Mouse (Mus musculus) small intestine, adult 2 months (tissue): ENCODE measurements around the gene Cog2.

ENCODE experiments used
- CTCF ChIP-seq: fragments of 200-500 bp; IDR thresholded peaks from 2 replicates; pipeline ENCODE4 v1.5.1; 2012; ENCODE audit warnings: low read depth, mild to moderate bottlenecking, control low read depth, inconsistent platforms, low read length, moderate library complexity, mixed read lengths; ENCODE audit not compliant: insufficient replicate concordance, insufficient read length; ENCODE audit errors: extremely low read depth
- POLR2A ChIP-seq: fragments of 200-500 bp; IDR thresholded peaks from 2 replicates; pipeline ENCODE4 v1.6.1; 2012; ENCODE audit warnings: low read depth, mild to moderate bottlenecking, control low read depth, inconsistent platforms, low read length, moderate library complexity

DNA sequence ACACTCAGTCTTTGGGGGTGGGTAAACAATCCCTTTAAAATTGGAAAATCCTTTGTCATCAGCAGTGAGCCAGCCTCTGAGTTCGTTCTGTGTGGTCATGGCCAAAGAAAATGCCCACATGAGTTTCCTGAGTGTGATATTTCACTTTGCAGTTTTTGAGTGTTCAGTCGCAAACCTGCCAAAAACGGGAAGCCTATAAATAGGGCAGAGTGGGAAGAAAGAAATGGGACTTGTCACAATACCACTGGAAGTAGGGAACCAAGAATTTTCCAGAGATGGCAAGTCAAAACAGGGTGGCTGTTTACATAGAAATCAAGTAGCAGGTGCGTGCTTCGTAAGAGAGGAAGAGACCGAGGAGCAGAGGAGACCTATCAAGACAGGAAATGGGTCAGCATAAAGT is 4.0 kb upstream of the Cog2 start:
- TF ChIP-seq CTCF (no peak), POLR2A (no peak)
